Mouse (Mus musculus): ENCODE measurements around the gene Eps8l1.
"Not testable (repeated sequence)": the region's sequence is repeated elsewhere in the genome, so short reads cannot be mapped to it uniquely, and the experiment has no call there.

The Eps8l1 gene

DNA sequence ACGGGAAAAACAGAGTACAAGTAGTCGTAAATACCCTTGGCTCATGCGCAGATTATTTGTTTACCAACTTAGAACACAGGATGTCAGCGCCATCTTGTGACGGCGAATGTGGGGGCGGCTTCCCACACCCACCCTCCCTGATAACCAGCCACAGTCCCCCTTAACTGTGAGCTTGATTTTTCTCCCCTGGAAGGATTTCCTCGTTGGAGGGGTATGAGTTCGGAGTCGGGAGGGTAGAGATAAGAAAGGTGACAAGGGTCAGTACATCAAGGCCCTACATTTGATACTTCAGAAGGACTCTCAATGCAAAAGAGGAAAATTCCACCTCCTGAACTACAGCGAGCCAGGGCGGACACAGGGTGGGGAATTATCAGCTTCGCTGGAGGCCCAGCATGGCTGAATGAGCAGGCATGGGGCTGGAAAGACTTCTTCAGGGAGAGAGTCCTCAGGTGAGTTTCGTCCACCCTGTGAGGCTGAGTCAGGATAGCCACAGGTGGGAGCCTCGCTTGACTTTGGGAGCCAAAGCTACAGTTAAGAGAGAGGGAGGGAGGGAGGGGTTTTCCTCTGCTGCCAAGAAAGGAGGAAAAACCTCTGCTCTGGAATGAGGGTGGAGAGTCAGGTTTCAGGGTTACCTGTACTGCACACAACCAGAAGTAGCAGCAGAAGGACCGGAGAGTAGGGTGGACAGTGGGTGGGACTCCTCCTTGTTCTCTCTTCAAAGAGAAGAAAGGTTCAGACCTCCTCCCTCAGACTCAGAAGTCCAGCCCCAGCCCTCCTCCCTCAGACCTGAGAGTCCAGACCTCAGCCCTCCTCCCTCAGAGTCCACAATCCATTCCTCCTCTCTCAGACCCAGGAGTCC is at the start of gene Eps8l1:
Eps8l1 (plus strand) TSS at position 99 of the 859 bp plus-strand sequence.
- peak; percentile 71 for DNase-seq (ENCODE audit: low read depth, low spot score)

DNA sequence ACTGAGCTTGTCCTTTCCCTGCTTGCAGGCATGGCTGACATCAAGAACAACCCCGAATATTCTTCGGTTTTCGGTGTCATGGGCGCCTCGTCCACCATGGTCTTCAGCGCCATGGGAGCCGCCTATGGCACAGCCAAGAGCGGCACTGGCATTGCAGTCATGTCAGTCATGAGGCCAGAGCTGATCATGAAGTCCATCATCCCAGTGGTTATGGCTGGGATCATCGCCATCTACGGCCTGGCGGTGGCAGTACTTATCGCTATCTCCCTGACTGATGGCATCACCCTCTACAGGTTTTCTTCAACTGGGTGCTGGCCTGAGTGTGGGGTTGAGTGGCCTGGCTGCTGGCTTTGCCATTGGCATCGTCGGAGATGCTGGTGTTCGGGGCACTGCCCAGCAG is 48.1 kb upstream of the Eps8l1 start:
- DNase-seq (ENCODE audit: low read depth, low spot score): not testable (repeated sequence)

DNA sequence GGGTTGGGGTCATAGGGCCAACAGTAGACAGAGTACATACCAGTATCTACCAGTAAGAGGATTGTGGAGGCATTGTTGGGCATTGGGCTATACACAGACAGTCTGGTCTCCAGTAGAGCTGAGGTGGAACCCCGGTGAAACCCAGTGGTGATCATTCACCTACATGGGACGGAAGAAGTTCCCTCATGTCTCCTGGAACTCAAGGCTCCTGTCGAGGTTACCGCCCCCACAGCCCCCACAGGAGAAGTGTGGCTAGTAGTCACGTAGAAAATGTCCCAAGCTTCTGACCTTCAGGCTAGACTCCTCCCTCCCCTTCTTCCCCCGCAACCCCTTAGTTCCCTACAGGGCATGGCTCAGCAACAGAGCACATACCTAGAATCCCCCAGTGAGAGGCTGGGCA is 40.8 kb upstream of the Eps8l1 start:
- DNase-seq (ENCODE audit: low read depth, low spot score): no peak

DNA sequence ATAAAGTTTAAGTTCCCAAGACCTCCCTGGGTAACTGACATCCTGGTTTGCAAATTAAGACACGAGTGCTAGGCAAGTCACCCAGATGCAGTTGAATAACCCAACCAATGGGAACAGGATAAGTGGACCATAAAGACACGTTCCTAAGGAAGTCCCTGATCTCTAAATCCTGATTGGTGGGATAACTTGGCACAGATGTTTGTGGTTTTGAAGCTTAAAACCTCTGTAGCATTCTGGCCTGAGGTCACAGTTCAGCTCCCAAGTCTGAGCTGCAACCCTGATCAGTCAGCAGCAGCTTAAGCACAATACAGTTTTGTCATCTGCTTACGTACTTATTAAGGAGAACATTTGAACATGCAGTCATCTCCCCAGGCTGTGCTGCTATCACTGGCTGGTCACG is 40.2 kb upstream of the Eps8l1 start:
- no peak for DNase-seq (ENCODE audit: low read depth, low spot score)

DNA sequence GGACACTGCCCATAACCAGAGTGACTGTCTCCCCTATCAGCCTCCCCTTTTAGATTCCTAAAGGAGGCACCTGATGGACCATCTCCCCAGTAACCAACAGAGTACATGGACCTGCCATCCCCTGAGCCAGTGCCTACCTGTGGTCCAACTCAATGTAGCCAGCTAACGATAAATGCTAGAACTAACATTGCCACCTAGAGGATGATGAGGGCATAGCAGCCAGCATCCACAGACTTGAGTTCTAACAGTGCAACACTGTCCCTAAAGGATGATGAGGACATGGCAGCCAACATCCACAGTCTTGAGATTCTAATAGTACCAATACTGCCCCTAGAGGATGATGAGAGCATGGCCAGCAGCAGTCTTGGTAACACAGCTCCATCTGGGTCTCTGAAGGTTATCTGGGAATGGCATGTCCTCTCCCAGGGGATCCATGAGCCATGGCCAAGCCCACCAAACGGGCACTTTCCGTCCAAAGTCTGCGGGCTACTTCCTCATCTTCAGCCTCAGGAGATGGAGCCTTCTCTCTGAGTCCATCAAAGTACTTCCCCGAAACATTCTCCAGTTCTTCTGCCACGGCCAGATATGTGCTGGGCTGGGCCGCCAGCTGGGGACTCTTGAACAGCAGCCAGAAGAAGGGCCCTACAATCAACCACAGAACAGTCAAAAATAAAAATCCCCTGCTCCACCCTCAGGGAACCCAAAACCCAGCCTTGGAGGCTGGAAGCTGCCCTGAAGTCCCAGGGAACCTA is 33.1 kb upstream of the Eps8l1 start:
- peak; percentile 90 for DNase-seq (ENCODE audit: low read depth, low spot score)

DNA sequence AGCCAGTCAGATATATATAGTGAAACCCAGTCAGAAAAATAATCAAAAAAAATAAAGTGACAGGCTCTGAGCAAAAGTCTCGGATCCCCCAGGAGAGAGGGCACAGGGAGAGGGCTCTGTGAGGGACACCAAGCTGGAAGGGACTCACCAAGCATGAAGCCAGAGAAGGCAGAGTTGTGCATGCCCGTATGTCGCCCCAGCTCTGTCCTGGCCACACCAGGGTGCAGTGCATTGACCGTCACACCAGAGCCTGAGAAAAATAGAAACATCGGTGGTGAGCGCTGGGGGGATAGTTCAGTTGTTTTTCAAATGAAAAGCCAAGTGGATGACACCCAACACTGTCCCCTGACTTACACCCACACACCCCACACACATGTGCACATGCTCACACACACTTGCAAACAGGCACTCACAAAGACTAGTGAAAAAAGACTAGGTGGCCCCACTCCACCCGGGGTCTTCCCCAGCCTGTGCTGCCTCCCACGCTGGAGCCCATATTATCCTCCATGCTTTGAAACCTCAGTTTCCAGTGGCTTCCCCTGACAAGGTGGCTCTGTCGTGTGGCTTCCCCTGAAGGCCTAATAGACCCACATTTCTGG is 30.1 kb upstream of the Eps8l1 start:
- DNase-seq (ENCODE audit: low read depth, low spot score): no peak

DNA sequence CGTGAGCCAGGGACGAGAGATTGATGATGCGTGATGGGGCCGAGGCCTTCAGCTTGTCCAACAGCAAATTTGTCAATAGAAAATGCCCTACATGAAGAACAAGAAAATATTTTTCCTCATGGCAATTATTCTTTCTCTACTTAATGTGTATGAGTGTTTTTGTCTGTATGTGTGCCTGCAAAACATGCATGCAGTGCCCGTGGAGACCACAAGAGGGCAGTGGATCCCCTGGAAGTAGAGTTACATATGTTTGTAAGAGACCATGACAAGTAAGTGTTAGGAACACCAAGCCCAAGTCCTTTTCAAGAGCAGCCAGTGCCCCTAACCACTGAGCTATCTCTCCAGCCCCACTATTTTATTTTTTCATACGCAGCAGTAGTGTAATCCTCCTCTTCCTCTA is 28.9 kb upstream of the Eps8l1 start:
- peak; percentile 78 for DNase-seq (ENCODE audit: low read depth, low spot score)

DNA sequence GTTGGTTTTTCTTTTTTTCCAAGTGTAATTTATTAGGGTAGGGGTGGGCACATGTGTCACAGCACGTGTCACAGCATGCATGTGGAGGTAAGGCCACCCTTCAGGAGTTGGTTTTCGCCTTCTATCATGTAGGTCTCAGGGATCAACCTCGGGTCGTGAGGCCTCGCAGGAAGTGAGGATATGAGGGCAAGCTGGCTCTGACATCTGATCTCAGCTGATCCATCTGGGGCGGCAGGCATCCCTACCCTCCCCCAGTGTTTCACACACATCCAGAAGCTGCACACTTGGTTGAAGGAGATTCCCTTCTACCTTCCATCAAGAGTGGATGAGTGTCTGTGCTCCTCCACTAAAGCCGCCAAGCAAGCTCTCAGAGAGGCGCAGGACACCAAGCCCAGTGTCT is 28.4 kb upstream of the Eps8l1 start:
- no peak for DNase-seq (ENCODE audit: low read depth, low spot score)

DNA sequence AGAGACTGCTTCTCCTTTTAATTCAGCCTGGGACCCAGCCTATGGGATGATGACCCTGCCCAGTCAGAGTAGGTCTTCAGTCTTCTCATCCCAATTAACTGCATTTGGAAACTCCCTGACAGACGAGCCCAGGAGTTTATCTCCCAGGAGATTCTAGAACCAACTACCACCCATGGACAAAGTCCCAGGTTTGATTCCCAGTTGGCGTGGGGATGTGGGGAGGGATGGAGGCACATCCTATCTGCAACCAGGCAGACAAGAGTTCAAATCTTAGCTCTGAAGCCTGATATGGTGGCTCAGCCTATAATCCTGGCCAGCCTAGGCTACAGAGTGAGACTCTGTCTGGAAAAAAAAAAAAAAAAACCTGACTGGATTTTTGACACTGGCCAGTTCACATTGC is 22.8 kb upstream of the Eps8l1 start:
- DNase-seq (ENCODE audit: low read depth, low spot score): no peak

DNA sequence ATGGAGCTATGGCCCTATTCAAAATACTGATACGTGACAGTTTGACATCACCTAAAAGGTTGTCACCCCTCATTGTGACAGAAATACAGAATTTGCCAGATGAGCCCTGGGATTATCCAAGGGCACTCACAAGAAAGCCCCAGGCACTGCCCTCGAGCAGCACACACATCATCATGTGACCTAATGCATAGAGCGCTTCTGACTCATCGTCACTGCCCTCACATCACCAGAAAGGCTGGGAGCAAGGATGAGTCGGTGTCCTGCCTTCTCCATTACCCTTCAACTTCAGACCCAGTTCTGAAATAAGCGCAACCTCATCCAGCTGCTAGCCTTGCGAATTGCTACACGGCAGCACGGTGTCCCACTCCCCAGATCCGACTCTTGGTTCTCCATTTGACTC is 19.9 kb upstream of the Eps8l1 start:
- no peak for DNase-seq (ENCODE audit: low read depth, low spot score)

DNA sequence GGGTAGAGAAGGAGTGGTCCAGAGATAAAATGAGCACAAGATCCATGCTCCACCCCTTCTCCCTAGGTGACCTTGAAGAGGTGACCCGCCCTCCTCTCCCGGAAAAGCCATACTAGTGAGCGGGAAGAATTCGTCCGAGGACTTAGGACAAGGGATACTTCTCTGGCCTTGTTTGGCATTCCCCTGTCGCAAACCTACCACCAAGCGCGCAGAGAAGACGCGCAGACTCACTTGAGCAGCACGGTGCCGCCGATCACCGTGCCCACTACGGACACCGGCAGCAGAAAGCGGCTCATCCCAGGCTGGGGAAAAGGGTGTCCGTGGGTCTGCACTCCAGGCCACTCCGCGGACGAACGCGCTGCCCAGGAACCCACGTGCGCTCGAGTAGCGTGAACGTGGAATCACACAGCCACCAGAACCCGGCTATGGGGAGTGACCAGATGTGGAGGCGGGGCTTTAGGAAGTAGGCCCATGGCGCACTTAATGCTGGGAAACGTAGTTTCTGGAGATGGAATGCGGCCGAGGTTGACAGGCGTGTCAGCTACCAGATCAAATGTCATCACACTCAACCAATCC is 15.2 kb upstream of the Eps8l1 start, which contains the start of gene Rdh13:
Rdh13 (minus strand) TSS at position 434 of the 576 bp plus-strand sequence.
- DNase-seq (ENCODE audit: low read depth, low spot score): peak; percentile 86

DNA sequence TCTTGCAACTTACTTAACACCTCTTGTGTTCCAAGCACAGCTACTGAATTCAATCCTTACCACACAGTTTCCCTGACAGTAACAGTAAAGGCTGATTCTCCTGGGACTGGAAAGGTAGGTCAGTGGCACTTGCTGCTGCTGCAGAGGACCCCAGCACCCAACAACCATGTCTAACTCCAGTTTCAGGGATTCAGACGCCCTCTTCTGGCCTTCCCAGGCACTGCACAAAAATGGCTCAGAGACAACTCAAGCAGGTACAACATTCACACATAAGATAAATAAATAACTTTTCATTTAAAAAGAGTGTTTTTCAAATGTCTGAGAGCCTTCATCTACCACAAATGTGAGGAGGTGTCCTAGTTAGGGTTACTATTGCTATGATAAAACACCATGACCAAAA is 13.3 kb upstream of the Eps8l1 start:
- DNase-seq (ENCODE audit: low read depth, low spot score): no peak

DNA sequence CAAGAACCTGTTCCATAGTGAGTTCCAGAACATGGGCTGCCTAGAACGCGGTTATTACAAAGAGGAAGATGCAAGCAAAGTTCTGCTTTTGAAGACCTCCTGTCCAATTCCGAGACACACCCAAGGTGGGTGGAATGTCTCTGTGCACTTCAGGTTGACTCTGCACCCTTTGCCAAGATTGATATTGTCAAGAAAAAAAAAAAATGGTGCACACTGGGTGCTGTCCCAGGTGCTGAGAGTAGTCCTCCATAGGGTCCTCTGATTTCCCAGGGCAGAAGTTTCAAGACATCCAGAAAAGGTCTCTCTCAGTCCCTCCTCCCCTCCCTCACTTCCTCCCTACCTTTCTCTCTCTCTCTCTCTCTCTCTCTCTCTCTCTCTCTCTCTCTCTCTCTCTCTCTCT is 12.0 kb upstream of the Eps8l1 start:
- DNase-seq (ENCODE audit: low read depth, low spot score): no peak

DNA sequence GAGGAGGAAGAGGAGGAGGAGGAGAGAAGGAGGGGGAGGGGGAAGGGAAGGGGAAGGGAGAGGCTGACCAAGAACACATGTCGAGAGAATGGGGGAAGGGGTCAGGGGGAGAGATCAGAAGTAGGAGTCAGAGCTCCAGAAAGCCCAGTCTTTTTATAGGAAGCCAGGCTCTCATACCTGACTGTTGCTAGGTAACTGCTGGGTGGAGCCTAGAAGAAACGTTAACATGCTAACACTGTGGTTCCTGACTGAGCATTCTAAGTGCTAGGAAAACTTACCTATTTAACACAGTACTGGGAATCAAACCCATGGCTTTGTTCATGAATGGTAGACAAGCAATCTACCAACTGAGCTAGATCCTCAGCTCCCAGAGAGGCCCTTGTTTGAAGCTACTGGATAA is 11.3 kb upstream of the Eps8l1 start:
- DNase-seq (ENCODE audit: low read depth, low spot score): no peak

DNA sequence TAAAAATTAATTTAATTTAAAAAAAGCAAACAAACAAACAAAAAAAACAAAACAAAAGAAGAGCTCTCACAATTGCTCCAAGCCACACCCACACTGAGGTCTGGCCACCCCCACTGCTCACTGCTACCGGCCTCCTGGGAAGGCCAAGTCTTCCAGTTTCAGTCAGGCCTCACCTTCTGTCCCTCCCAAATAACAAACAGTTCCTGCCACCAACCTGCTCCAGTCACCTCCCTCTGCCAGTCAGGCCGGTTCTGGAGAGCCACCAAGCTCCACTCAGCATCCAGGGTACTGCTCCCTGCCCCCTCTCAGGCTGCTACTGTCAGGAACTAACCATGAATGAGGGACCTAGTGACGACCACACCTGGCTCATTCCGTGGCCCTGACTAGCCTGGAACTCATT is 7.8 kb upstream of the Eps8l1 start:
- DNase-seq (ENCODE audit: low read depth, low spot score): no peak

DNA sequence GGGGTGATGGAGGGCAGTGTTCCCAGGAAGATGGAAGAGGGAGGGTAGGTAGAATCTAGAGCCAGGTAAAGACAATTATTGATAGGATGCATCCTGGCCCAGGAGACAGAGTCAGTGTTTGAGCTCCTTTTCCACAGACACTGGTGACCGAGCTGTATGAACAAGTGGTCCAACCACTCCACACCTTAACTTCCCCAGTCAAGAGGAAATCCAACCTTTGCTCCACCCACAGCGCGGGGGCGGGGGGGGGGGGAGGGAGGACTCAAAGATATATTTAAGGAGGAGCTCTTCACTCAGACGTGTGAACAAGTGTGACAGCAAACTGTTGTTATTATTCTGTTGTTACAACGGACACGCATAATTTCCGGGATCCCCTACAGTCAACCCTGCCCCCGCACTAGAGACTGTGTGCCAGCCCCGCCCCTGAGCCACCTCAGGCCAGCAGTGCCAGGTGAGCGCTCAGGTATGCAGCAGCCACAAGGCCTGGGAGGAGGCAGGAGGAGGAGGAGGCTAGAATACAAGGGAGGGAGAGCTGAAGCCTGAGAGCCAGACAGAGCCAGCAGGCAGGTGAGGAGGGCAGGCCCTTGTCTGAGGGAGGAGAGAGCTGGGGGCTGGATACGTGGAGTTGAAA is 3.8 kb downstream of the Eps8l1 start:
- peak; percentile 73 for DNase-seq (ENCODE audit: low read depth, low spot score)

DNA sequence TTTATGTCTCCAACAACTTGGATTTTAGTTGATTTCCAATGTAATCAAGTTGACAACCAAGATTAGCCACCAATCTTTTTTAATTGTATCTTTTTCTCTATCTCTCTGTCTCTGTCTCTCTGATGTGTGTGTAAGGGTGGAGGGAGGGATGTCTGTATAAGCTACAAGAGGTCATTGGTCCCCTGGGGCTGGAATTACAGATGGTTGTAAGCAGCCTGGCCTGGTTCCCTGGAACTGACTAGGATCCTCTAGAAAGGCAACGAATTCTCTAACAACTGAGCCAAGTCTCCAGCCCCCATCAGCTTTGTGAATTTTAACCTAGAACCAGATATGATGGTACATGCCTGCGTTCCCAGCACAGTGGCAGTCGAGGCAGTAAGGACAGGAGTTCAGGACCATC is 7.3 kb downstream of the Eps8l1 start:
- no peak for DNase-seq (ENCODE audit: low read depth, low spot score)

DNA sequence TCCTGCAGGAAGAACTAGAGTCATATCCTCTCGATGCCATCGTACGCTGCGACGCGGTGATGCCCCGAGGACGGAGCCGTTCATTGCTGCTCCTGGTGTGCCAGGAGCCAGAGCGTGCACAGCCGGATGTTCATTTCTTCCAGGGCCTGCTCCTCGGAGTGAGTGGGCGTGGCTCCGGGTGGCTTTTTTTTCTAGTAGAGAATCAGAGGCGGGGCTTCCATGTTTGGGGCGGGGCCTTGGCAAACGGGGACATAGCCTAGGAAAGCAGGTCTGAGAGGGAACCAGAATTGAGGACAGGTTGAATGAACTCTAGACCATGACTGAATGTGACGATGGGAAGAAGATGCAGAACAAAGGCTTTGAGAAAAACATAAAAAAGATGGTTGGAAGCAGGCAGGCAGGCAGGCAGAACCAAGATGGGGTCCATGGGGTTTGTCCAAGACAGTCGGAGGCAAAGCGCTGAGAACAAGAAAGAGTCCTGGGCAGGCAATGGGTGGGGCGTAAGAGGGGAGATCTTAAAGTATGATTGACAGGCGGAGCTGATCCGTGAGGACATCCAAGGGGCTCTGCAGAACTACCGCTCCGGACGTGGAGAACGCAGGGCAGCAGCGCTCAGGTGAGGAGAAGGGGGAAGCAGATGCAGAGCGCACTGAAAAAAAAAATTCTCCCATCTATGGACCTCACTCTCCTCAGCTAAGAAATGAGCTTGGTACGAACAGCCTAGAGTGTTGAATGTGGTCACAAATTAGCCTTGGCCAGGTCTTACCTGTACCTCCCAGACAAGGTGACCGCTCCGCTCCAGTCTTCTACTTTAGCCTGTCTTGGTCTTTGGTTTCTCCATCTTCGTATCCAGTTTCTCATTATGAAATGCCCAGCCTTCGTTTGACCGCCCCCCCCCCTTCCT is 10.1 kb downstream of the Eps8l1 start:
- peak; percentile 42 for DNase-seq (ENCODE audit: low read depth, low spot score)

DNA sequence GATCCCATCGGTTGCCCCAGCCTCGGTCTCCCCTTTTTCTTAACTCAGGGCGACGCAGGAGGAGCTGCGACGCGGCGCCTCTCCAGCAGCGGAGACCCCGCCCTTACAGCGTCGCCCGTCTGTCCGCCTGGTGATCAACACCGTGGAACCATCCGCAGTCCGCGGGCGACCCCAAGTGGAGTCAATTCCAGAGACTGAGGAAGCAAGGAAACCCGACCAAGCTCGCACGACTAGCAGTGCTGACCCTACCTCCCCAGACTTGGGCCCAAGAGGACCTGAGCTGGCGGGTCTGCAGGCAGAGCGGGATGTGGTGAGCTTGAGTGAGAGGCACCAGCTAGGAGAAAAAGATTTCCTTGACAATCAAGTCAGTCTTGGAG is 10.7 kb downstream of the Eps8l1 start:
- DNase-seq (ENCODE audit: low read depth, low spot score): peak; percentile 42

DNA sequence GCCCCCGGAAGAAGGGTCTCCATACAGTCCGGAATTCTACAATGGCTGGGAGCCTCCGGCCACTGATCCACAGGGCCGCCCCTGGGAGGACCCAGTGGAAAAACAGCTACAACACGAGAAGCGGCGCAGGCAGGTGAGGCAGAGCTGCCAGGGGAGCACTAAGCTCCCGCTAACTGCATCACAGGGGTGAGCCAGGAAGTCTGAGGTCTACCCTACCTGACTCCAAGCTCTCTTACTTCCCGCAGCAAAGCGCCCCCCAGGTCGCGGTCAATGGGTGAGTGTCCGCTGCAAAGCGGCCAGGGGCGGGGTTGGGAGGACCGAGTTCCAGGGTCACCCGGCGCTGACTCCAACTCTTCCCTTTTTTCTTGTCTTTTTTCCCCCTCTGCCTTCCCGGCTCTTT is 13.5 kb downstream of the Eps8l1 start:
- no peak for DNase-seq (ENCODE audit: low read depth, low spot score)
